Mouse (Mus musculus) kidney, postnatal 0 days (tissue): Measurements from ENCODE around the gene Scrt2. TPM values are rescaled to one million over a fixed set of nuclear protein-coding genes. Genes with fewer than 3 reads are reported as not detected.

Experiments used
- ATAC-seq: fragments of 200-750 bp; cut with Nextera tagmentation; replicated peaks from 2 replicates; pipeline ENCODE4 v1.8.0; 2017; ENCODE audit warnings: low read depth, moderate number of reproducible peaks, moderate TSS enrichment, moderate library complexity; ENCODE audit not compliant: low FRiP score
- DNase-seq: peaks from one replicate; pipeline ENCODE4 v3.0.0-alpha.2; 2016; ENCODE audit warnings: low spot score
- H3K27ac ChIP-seq: fragments of 300-500 bp; sonication (generic); 2 replicates; pipeline ENCODE4 v1.5.1; 2014; ENCODE audit warnings: mild to moderate bottlenecking
- H3K27me3 ChIP-seq: fragments of 300-500 bp; sonication (generic); 2 replicates; pipeline ENCODE4 v1.6.1; 2014; ENCODE audit warnings: low read length, mixed read lengths; ENCODE audit not compliant: insufficient read depth
- H3K36me3 ChIP-seq: fragments of 300-500 bp; sonication (generic); 2 replicates; pipeline ENCODE4 v1.6.1; 2014; ENCODE audit warnings: low read length, mixed read lengths; ENCODE audit not compliant: insufficient read depth
- H3K4me1 ChIP-seq: fragments of 300-500 bp; sonication (generic); replicated peaks from 2 replicates; pipeline ENCODE4 v1.6.1; 2014; ENCODE audit warnings: antibody characterized with exemption, low read length, mixed read lengths; ENCODE audit not compliant: insufficient read depth
- H3K4me2 ChIP-seq: fragments of 300-500 bp; sonication (generic); 2 replicates; pipeline ENCODE4 v1.6.1; 2014; ENCODE audit warnings: mild to moderate bottlenecking, low read length, moderate library complexity, mixed read lengths
- H3K4me3 ChIP-seq: fragments of 300-500 bp; sonication (generic); replicated peaks from 2 replicates; pipeline ENCODE4 v1.5.1; 2014; ENCODE audit warnings: low read depth, low read length
- H3K9ac ChIP-seq: fragments of 300-500 bp; sonication (generic); 2 replicates; pipeline ENCODE4 v1.6.1; 2014; ENCODE audit warnings: low read depth, low read length
- H3K9me3 ChIP-seq: fragments of 300-500 bp; sonication (generic); replicated peaks from 2 replicates; pipeline ENCODE4 v1.6.1; 2016; ENCODE audit warnings: low read length, inconsistent platforms, mixed read lengths
- CTCF ChIP-seq: IDR thresholded peaks from 2 replicates; pipeline ENCODE4 v1.5.1; 2016; ENCODE audit warnings: antibody characterized with exemption, low read depth, mild to moderate bottlenecking, moderate library complexity
- WGBS: fragments of 180-500 bp; shearing (Covaris S2); extraction: QIAGEN DNeasy Blood & Tissue Kit; methylation state at CpG from one replicate; pipeline ENCODE4 v1.1.7; 2014; 5-methylcytosine and 5-hydroxymethylcytosine counted together
- polyA plus RNA-seq: library from polyadenylated mRNA; unstranded; fragments of >200 nt; fragmentation: Nextera tagmentation; extraction: Ambion mirVana; gene quantifications from 2 replicates; pipeline ENCODE4 v1.2.1, GENCODE M21; 2015

The Scrt2 gene
- polyA plus RNA-seq, 1 experiment from 2014 or later: not detected

GRCm38 (mm10) chr2:152102369-152102768, 21.0 kb downstream of the Scrt2 start:
- H3K27me3 ChIP-seq: no peaks in the 10 kb centered on the region
- H3K9me3 ChIP-seq: no peaks in the 10 kb centered on the region
- H3K36me3 ChIP-seq: no peaks in the 10 kb centered on the region
- TF ChIP-seq CTCF: no peak
- H3K4me2 ChIP-seq: no peak overlapping the region
- no peaks in the 10 kb centered on the region for H3K4me1 ChIP-seq
- ATAC-seq: no peak
- H3K9ac ChIP-seq: no peak overlapping the region
- no peak for DNase-seq
- no peak overlapping the region for H3K27ac ChIP-seq
- 54% methylated on average over 6 of the region's 6 CpGs for WGBS
- no peak overlapping the region for H3K4me3 ChIP-seq

- peak overlapping the region; percentile 49 for H3K4me3 ChIP-seq
- H3K4me2 ChIP-seq: peak overlapping the region; percentile 76
- H3K9ac ChIP-seq: no peak overlapping the region; the same call in 1 of the 2 replicates
- peak overlapping the region; percentile 85; the same call in 1 of the 2 replicates for H3K27ac ChIP-seq
- H3K27me3 ChIP-seq: no peaks in the 10 kb centered on the region
- WGBS: 13% methylated on average over 17 of the region's 17 CpGs
- H3K9me3 ChIP-seq: no peaks in the 10 kb centered on the region
- ATAC-seq (peak; percentile 14; the same call in 1 of the 2 replicates), DNase-seq (peak; percentile 42)
- no peaks in the 10 kb centered on the region for H3K36me3 ChIP-seq
- no peak for TF ChIP-seq CTCF
- no peaks in the 10 kb centered on the region for H3K4me1 ChIP-seq
These were observed 23.5 kb downstream of the Scrt2 start for GRCm38 (mm10) chr2:152104711-152105317.

- Histone ChIP-seq H3K27ac (peak within 1 kb of the TSS; percentile 85), H3K4me3 (peak within 1 kb of the TSS; percentile 49), H3K4me2 (peak within 1 kb of the TSS; percentile 76), H3K4me1 (no peaks in the 10 kb centered on the region), H3K9ac (peak within 1 kb of the TSS; percentile 77), H3K27me3 (no peaks in the 10 kb centered on the region), H3K36me3 (no peaks in the 10 kb centered on the region), H3K9me3 (no peaks in the 10 kb centered on the region)
- under 1% methylated on average over 79 of the region's 84 CpGs for WGBS
- ATAC-seq (peak; percentile 94), DNase-seq (peak; percentile 88)
- TF ChIP-seq CTCF: peak; percentile 67
These were observed 24.2 kb downstream of the Scrt2 start, which contains the start of gene Srxn1 for GRCm38 (mm10) chr2:152105318-152106224. Gene Srxn1, plus strand, starts transcription at chr2:152105516.

- ATAC-seq (no peak), DNase-seq (no peak)
- no peaks in the 10 kb centered on the region for H3K9me3 ChIP-seq
- H3K4me3 ChIP-seq: peak overlapping the region; percentile 49
- no peaks in the 10 kb centered on the region for H3K27me3 ChIP-seq
- H3K36me3 ChIP-seq: no peaks in the 10 kb centered on the region
- peak overlapping the region; percentile 77; the same call in 1 of the 2 replicates for H3K9ac ChIP-seq
- TF ChIP-seq CTCF: no peak
- H3K27ac ChIP-seq: 0 out of 2 replicates have a peak overlapping the region, but pooled peaks have one; percentile 85
- no peaks in the 10 kb centered on the region for H3K4me1 ChIP-seq
- peak overlapping the region; percentile 76 for H3K4me2 ChIP-seq
- WGBS: 67% methylated on average over 3 of the region's 3 CpGs
These were observed 24.9 kb downstream of the Scrt2 start for GRCm38 (mm10) chr2:152106225-152106595.

GRCm38 (mm10) chr2:152106597-152106996, 25.3 kb downstream of the Scrt2 start:
- DNase-seq (no peak), ATAC-seq (no peak)
- no peaks in the 10 kb centered on the region for H3K9me3 ChIP-seq
- no peak overlapping the region for H3K4me3 ChIP-seq
- no peaks in the 10 kb centered on the region for H3K27me3 ChIP-seq
- no peaks in the 10 kb centered on the region for H3K4me1 ChIP-seq
- no peak overlapping the region for H3K27ac ChIP-seq
- 92% methylated on average over 10 of the region's 10 CpGs for WGBS
- TF ChIP-seq CTCF: no peak
- H3K9ac ChIP-seq: no peak overlapping the region
- H3K4me2 ChIP-seq: 0 out of 2 replicates have a peak overlapping the region, but pooled peaks have one; percentile 5
- no peaks in the 10 kb centered on the region for H3K36me3 ChIP-seq

- Histone ChIP-seq H3K9ac (no peak overlapping the region), H3K36me3 (no peaks in the 10 kb centered on the region), H3K27ac (no peak overlapping the region), H3K27me3 (no peaks in the 10 kb centered on the region), H3K4me2 (no peak overlapping the region), H3K4me3 (no peak overlapping the region), H3K9me3 (no peaks in the 10 kb centered on the region), H3K4me1 (no peaks in the 10 kb centered on the region)
- DNase-seq (no peak), ATAC-seq (no peak)
- 70% methylated on average over 7 of the region's 7 CpGs for WGBS
- no peak for TF ChIP-seq CTCF
These were observed 27.4 kb downstream of the Scrt2 start for GRCm38 (mm10) chr2:152108702-152109101.
